In genomic region chr8:86884489-86885463, GRCm38 (mm10) we compare ENCODE assay signal across 8 mouse cellular contexts. TPM values are rescaled to one million over a fixed set of nuclear protein-coding genes. Genes with fewer than 3 reads are reported as not detected.
A peak's percentile ranks its signal among the peaks of the same experiment; 100 is the strongest.
DNase-seq lines count a peak whose midpoint lies in the region; ATAC-seq and TF ChIP-seq lines count a peak whose summit lies in the region.

TSS of gene N4bp1 (minus strand) at chr8:86885258.

- WGBS in hindbrain, embryonic 11.5 days: under 1% methylated on average over 76 of the region's 119 CpGs
- WGBS in lung, postnatal 0 days: 3% methylated on average over 95 of the region's 119 CpGs

- peak within 1 kb of the TSS; percentile 87 for H3K9ac ChIP-seq in hindbrain, embryonic 11.5 days (ENCODE audit: low read depth, low read length)
- H3K9ac ChIP-seq in lung, postnatal 0 days (replicated peaks; ENCODE audit: low read depth): peak within 1 kb of the TSS; percentile 71

- DNase-seq in NIH3T3 (ENCODE audit: low read depth): peak; percentile 96
- peak; percentile 95 for DNase-seq in cerebellum, adult 9-11 months
- DNase-seq in frontal cortex, adult 2 months (ENCODE audit: extremely low spot score in 1 of 2, low spot score in 1 of 2): peak; percentile 86 to 95
- DNase-seq in hindbrain, embryonic 11.5 days (ENCODE audit: low spot score): peak; percentile 94
- peak; percentile 91 to 93 for DNase-seq in layer of hippocampus, postnatal 10 days (ENCODE audit: low spot score in 2 of 2)
- DNase-seq in lung, postnatal 0 days (ENCODE audit: low spot score): peak; percentile 96
- DNase-seq in ovary, postnatal 10 days (ENCODE audit: low spot score): peak; percentile 68
- peak; percentile 90 for DNase-seq in thymus, postnatal 0 days (ENCODE audit: low spot score)

- 0 out of 2 replicates have a peak, but pooled peaks have one; percentile 10 for TF ChIP-seq CTCF in lung, postnatal 0 days (IDR thresholded peaks at IDR 0.05)

- no peaks in the 10 kb centered on the region for H3K36me3 ChIP-seq in hindbrain, embryonic 11.5 days (ENCODE audit: control insufficient read depth, insufficient read depth, low read length)
- H3K36me3 ChIP-seq in lung, postnatal 0 days (ENCODE audit: insufficient read depth, low read length): no peaks in the 10 kb centered on the region

- peak within 1 kb of the TSS; percentile 85 for H3K27ac ChIP-seq in hindbrain, embryonic 11.5 days (ENCODE audit: low read depth, low read length)
- peak within 1 kb of the TSS; percentile 91 for H3K27ac ChIP-seq in lung, postnatal 0 days (ENCODE audit: low read length)

- no peaks in the 10 kb centered on the region for H3K9me3 ChIP-seq in hindbrain, embryonic 11.5 days (ENCODE audit: control insufficient read depth, low read length)
- H3K9me3 ChIP-seq in lung, postnatal 0 days (ENCODE audit: low read length): no peaks in the 10 kb centered on the region

- peak; percentile 92 for ATAC-seq in hindbrain, embryonic 11.5 days (ENCODE audit: low FRiP score)
- peak; percentile 92 for ATAC-seq in lung, postnatal 0 days

- peak within 1 kb of the TSS; percentile 77 for H3K4me2 ChIP-seq in hindbrain, embryonic 11.5 days (replicated peaks; ENCODE audit: low read depth, low read length)
- peak within 1 kb of the TSS; percentile 79 for H3K4me2 ChIP-seq in lung, postnatal 0 days (replicated peaks; ENCODE audit: low read depth, low read length)

- peak within 1 kb of the TSS; percentile 94 for H3K4me3 ChIP-seq in hindbrain, embryonic 11.5 days (ENCODE audit: low read depth, low read length)
- H3K4me3 ChIP-seq in lung, postnatal 0 days (ENCODE audit: low read depth, low read length): peak within 1 kb of the TSS; percentile 82

- TF ChIP-seq EP300 in lung, postnatal 0 days (IDR thresholded peaks at IDR 0.05): no peak

- peaks cover 5% of the 10 kb centered on the region; the same call in 1 of the 2 replicates for H3K4me1 ChIP-seq in hindbrain, embryonic 11.5 days (replicated peaks; ENCODE audit: control insufficient read depth, insufficient read depth, low read length)
- peaks cover 9% of the 10 kb centered on the region; the same call in 1 of the 2 replicates for H3K4me1 ChIP-seq in lung, postnatal 0 days (ENCODE audit: insufficient read depth, low read depth, low read length)

- no peaks in the 10 kb centered on the region for H3K27me3 ChIP-seq in hindbrain, embryonic 11.5 days (ENCODE audit: control insufficient read depth, insufficient read depth, low read length)
- no peaks in the 10 kb centered on the region for H3K27me3 ChIP-seq in lung, postnatal 0 days (replicated peaks; ENCODE audit: insufficient read depth, low read length)

RNA-seq across cellular contexts. Expression of gene N4bp1, which starts in this region (rescaled TPM):
- 18.7 and 19.1 TPM in 2 replicates for polyA plus RNA-seq in frontal cortex, adult 2 months (2012; rRNA removed)
- 10.2 and 11.9 TPM in 2 replicates for polyA plus RNA-seq in hindbrain, embryonic 11.5 days (2014; fragmentation: Nextera tagmentation; extraction: Ambion mirVana)
- total RNA-seq in layer of hippocampus, postnatal 10 days (2021): 10 to 100 TPM; 25.9 to 27.0 TPM
- polyA plus RNA-seq in lung, postnatal 0 days (2015; fragmentation: Nextera tagmentation; extraction: Ambion mirVana): 5.4 and 6.4 TPM in 2 replicates
- polyA plus RNA-seq in thymus, postnatal 0 days (2015; fragmentation: Nextera tagmentation; extraction: Ambion mirVana): 4.6 and 5.7 TPM in 2 replicates

Comparison
In these comparisons a context has a peak if more than half of its experiments do, and no peak if none do; other contexts are left out.
1. Peak in every context shown above with its lines: DNase-seq, ATAC-seq, H3K4me3 ChIP-seq and H3K27ac ChIP-seq.